Mouse (Mus musculus): ENCODE measurements around the gene Ift74. TPM values are rescaled to one million over a fixed set of nuclear protein-coding genes. Genes with fewer than 3 reads are reported as not detected.
A peak's percentile ranks its signal among the peaks of the same experiment; 100 is the strongest.
"Not testable (repeated sequence)": the region's sequence is repeated elsewhere in the genome, so short reads cannot be mapped to it uniquely, and the experiment has no call there.

The Ift74 gene
- polyA plus RNA-seq, 1 experiment = 4.5 TPM

- 82% methylated on average over 2 of the region's 2 CpGs for WGBS
- H3K4me1 ChIP-seq (ENCODE audit: control insufficient read depth, insufficient read depth, low read length) = no peaks in the 10 kb centered on the region
- TF ChIP-seq CTCF (IDR thresholded peaks at IDR 0.05; ENCODE audit: control insufficient read depth, insufficient read depth, low read length) (no peak), POLR2A (IDR thresholded peaks at IDR 0.05; ENCODE audit: borderline replicate concordance, control insufficient read depth, low read depth, low read length) (no peak)
- H3K4me3 ChIP-seq (replicated peaks; ENCODE audit: control insufficient read depth, low read depth, low read length) = no peak overlapping the region
- H3K27ac ChIP-seq (ENCODE audit: control insufficient read depth, insufficient read depth, low read depth, low read length, poor library complexity) = no peak overlapping the region
Measured at GRCm38 (mm10) chr4:94605591-94605990, 8.7 kb upstream of the Ift74 start.

DNA sequence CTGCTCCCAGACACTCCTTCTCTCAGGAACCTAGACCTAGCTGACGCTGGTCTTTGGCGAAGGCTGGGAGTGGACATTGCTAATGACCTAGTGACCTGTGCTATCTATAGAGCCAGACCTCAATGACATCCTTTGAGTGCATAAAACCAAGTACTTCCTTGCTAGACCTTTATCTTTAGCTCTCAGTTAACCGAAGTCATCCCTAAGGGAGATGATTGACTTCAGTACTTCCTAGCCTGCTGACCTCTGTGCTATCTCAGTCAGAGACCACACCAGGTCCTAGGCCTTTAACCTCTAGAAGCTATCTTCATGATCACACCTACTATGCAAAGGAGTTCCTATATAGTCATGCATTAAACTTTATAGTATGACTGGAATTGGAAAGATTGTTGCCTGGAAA lies 4.0 kb upstream of the Ift74 start:
- 42% methylated on average over 3 of the region's 3 CpGs for WGBS
- TF ChIP-seq POLR2A (IDR thresholded peaks at IDR 0.05; ENCODE audit: borderline replicate concordance, control insufficient read depth, low read depth, low read length) (no peak), CTCF (IDR thresholded peaks at IDR 0.05; ENCODE audit: control insufficient read depth, insufficient read depth, low read length) (no peak)
- Histone ChIP-seq H3K27ac (ENCODE audit: control insufficient read depth, insufficient read depth, low read depth, low read length, poor library complexity) (no peak overlapping the region), H3K4me1 (ENCODE audit: control insufficient read depth, insufficient read depth, low read length) (no peaks in the 10 kb centered on the region), H3K4me3 (replicated peaks; ENCODE audit: control insufficient read depth, low read depth, low read length) (no peak overlapping the region)

DNA sequence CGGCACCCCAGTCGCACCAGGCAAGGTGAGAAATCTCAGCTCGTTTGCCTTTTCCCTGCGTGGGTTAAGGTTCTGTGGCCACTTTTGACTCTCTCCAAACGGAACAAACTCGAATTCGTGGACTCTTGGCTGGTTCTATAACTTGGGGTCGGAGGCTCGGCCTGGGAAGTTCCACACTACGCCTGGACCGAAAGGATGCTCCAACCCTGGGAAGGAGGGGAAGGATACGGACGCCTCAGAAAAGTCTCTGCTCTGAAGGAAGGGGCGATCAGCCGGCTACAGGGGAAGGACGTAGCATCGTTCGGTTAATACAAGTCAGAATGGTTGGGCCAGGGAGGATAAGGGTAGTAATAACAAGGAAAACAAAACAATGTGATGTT lies 326 bp downstream of the Ift74 start:
- peak overlapping the region; percentile 87 for H3K4me3 ChIP-seq (replicated peaks; ENCODE audit: control insufficient read depth, low read depth, low read length)
- no peaks in the 10 kb centered on the region for H3K4me1 ChIP-seq (ENCODE audit: control insufficient read depth, insufficient read depth, low read length)
- no peak overlapping the region for H3K27ac ChIP-seq (ENCODE audit: control insufficient read depth, insufficient read depth, low read depth, low read length, poor library complexity)
- no peak for TF ChIP-seq CTCF (IDR thresholded peaks at IDR 0.05; ENCODE audit: control insufficient read depth, insufficient read depth, low read length)
- no peak for TF ChIP-seq POLR2A (IDR thresholded peaks at IDR 0.05; ENCODE audit: borderline replicate concordance, control insufficient read depth, low read depth, low read length)
- 1% methylated on average over 18 of the region's 18 CpGs for WGBS

GRCm38 (mm10) chr4:94620077-94620476 lies 5.8 kb downstream of the Ift74 start:
- WGBS = 52% methylated on average over 2 of the region's 2 CpGs
- H3K4me3 ChIP-seq (replicated peaks; ENCODE audit: control insufficient read depth, low read depth, low read length) = no peak overlapping the region
- no peaks in the 10 kb centered on the region for H3K4me1 ChIP-seq (ENCODE audit: control insufficient read depth, insufficient read depth, low read length)
- no peak overlapping the region for H3K27ac ChIP-seq (ENCODE audit: control insufficient read depth, insufficient read depth, low read depth, low read length, poor library complexity)
- TF ChIP-seq POLR2A (IDR thresholded peaks at IDR 0.05; ENCODE audit: borderline replicate concordance, control insufficient read depth, low read depth, low read length) (no peak), CTCF (IDR thresholded peaks at IDR 0.05; ENCODE audit: control insufficient read depth, insufficient read depth, low read length) (no peak)

- Histone ChIP-seq H3K27ac (ENCODE audit: control insufficient read depth, insufficient read depth, low read depth, low read length, poor library complexity) (no peak overlapping the region), H3K4me1 (ENCODE audit: control insufficient read depth, insufficient read depth, low read length) (no peaks in the 10 kb centered on the region), H3K4me3 (replicated peaks; ENCODE audit: control insufficient read depth, low read depth, low read length) (no peak overlapping the region)
- no peak for TF ChIP-seq POLR2A (IDR thresholded peaks at IDR 0.05; ENCODE audit: borderline replicate concordance, control insufficient read depth, low read depth, low read length)
- TF ChIP-seq CTCF (IDR thresholded peaks at IDR 0.05; ENCODE audit: control insufficient read depth, insufficient read depth, low read length) = no peak
- WGBS = 87% methylated on average over 2 of the region's 2 CpGs
Measured at GRCm38 (mm10) chr4:94643141-94643540, 28.9 kb downstream of the Ift74 start.

- TF ChIP-seq POLR2A (IDR thresholded peaks at IDR 0.05; ENCODE audit: borderline replicate concordance, control insufficient read depth, low read depth, low read length) (no peak), CTCF (IDR thresholded peaks at IDR 0.05; ENCODE audit: control insufficient read depth, insufficient read depth, low read length) (no peak)
- no peak within 1 kb of the TSS for H3K27ac ChIP-seq (ENCODE audit: control insufficient read depth, insufficient read depth, low read depth, low read length, poor library complexity)
- WGBS = 81% methylated on average over 3 of the region's 3 CpGs
- no peak within 1 kb of the TSS for H3K4me3 ChIP-seq (replicated peaks; ENCODE audit: control insufficient read depth, low read depth, low read length)
- H3K4me1 ChIP-seq (ENCODE audit: control insufficient read depth, insufficient read depth, low read length) = no peaks in the 10 kb centered on the region
Measured at GRCm38 (mm10) chr4:94649920-94650319, 35.6 kb downstream of the Ift74 start, which contains the start of gene Lrrc19. TSS of gene Lrrc19 (minus strand) at chr4:94650144.

- 76% methylated on average over 5 of the region's 5 CpGs for WGBS
- not testable (repeated sequence) for H3K4me1 ChIP-seq (ENCODE audit: control insufficient read depth, insufficient read depth, low read length); H3K27ac ChIP-seq (ENCODE audit: control insufficient read depth, insufficient read depth, low read depth, low read length, poor library complexity); H3K4me3 ChIP-seq (replicated peaks; ENCODE audit: control insufficient read depth, low read depth, low read length)
Measured at GRCm38 (mm10) chr4:94650426-94651175, 36.3 kb downstream of the Ift74 start.

- H3K4me1 ChIP-seq (ENCODE audit: control insufficient read depth, insufficient read depth, low read length) = no peaks in the 10 kb centered on the region
- TF ChIP-seq CTCF (IDR thresholded peaks at IDR 0.05; ENCODE audit: control insufficient read depth, insufficient read depth, low read length) (no peak), POLR2A (IDR thresholded peaks at IDR 0.05; ENCODE audit: borderline replicate concordance, control insufficient read depth, low read depth, low read length) (no peak)
- H3K27ac ChIP-seq (ENCODE audit: control insufficient read depth, insufficient read depth, low read depth, low read length, poor library complexity) = no peak overlapping the region
- 37% methylated on average over 1 of the region's 1 CpGs for WGBS
- no peak overlapping the region for H3K4me3 ChIP-seq (replicated peaks; ENCODE audit: control insufficient read depth, low read depth, low read length)
Measured at GRCm38 (mm10) chr4:94669718-94670117, 55.4 kb downstream of the Ift74 start.

- Histone ChIP-seq H3K4me1 (ENCODE audit: control insufficient read depth, insufficient read depth, low read length) (no peaks in the 10 kb centered on the region), H3K27ac (ENCODE audit: control insufficient read depth, insufficient read depth, low read depth, low read length, poor library complexity) (no peak overlapping the region), H3K4me3 (replicated peaks; ENCODE audit: control insufficient read depth, low read depth, low read length) (no peak overlapping the region)
- WGBS = 76% methylated on average over 2 of the region's 2 CpGs
- TF ChIP-seq CTCF (IDR thresholded peaks at IDR 0.05; ENCODE audit: control insufficient read depth, insufficient read depth, low read length) (no peak), POLR2A (IDR thresholded peaks at IDR 0.05; ENCODE audit: borderline replicate concordance, control insufficient read depth, low read depth, low read length) (no peak)
Measured at GRCm38 (mm10) chr4:94680662-94681061, 66.4 kb downstream of the Ift74 start.
